Mouse (Mus musculus) spleen, adult 2 months (tissue): ENCODE results near the gene Wwox.

Experiments used
- CTCF ChIP-seq: fragments of 200-500 bp; IDR thresholded peaks from 2 replicates; pipeline ENCODE4 v1.5.1; 2011; ENCODE audit warnings: mild to moderate bottlenecking, inconsistent platforms; ENCODE audit not compliant: insufficient read depth, insufficient read length, insufficient replicate concordance; ENCODE audit errors: extremely low read depth
- POLR2A ChIP-seq: fragments of 200-500 bp; IDR thresholded peaks from 2 replicates; pipeline ENCODE4 v1.6.1; 2011; ENCODE audit warnings: low read depth, low read length, inconsistent platforms

DNA sequence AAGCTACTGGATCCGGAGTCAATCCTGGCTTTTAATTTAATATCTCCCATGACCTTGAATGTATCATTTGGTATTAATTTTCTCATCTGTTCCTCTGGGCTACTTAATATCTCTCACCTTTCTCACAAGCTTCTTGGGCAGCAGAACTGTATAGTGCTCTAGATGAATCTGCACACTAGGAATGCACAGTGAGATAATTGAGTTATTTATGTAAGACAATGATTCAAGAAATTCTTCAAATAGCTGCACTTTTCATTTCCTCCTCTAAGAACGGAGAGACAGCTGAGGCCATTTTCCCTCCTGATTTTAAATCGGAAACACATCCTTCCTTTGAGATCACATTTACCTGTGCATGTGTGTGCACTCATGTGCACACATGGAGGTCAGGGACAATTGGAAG, 669.9 kb downstream of the Wwox start:
- no peak for TF ChIP-seq CTCF
- no peak for TF ChIP-seq POLR2A
